Mouse (Mus musculus) brain, adult 2 months (tissue): ENCODE measurements around the gene Urb1.

ENCODE experiments used
- DNase-seq: peaks from one replicate; pipeline ENCODE4 v3.0.0; 2011; ENCODE audit warnings: low read depth, low spot score

Urb1 gene

DNA sequence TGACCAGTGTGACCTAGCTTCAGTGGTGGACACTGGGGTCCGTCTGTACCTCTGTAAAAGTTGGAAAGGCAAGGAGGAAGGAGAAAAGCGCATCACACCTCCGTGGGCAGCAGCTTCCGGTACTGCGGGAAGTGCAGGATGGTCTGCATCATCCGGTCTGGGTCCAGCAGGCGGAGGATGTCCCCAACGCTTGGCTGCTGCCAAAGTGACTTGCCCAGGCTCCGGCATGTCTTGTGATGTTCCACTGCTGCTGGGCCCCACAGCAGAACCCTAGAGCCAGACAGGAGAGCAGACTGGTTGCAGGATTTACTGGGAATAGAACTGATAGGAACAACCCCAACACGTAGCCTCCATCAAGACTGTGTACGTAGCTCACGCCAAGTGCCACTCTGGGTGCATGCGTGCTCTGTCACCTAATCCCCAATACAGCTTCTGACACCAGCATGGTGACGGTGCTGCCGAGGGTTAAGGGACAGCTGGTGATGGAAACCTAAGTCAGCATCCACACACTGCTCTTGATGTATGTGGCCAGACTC lies 43.2 kb downstream of the Urb1 start:
- no peak for DNase-seq

GRCm38 (mm10) chr16:90765195-90765877 lies 44.9 kb downstream of the Urb1 start:
- no peak for DNase-seq

GRCm38 (mm10) chr16:90760515-90760914 lies 49.7 kb downstream of the Urb1 start:
- no peak for DNase-seq

- DNase-seq: no peak
These were observed 50.9 kb downstream of the Urb1 start for GRCm38 (mm10) chr16:90759335-90759734.

DNA sequence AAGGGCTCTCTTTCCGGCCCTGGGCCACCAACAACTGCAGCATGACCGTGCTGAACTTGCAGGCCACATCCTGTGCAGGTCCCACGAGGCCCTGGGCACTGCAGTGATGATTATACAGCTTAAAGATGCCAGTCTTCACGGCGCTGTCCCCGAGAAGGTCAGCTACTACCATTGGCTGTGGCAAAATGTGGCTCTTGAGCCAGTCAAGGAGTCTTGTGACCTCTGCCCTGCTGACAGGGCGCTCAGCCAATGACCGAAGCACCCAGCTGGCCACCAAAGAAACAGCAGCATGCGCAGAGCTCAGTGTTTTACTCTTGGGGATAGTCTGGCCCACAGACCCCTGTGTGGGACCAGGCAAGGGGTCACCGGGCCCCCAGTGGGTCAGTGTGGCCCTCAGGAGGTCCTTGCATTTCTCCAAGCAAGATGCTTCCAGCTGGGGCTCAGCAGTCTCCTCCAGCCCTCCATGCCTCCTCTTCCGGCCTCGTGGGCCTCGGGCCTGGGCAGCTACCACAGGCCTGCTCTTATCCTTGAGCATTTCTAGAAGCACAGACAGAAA lies 56.7 kb downstream of the Urb1 start:
- DNase-seq: no peak

- DNase-seq: no peak
These were observed 62.0 kb downstream of the Urb1 start for GRCm38 (mm10) chr16:90748169-90748568.

DNA sequence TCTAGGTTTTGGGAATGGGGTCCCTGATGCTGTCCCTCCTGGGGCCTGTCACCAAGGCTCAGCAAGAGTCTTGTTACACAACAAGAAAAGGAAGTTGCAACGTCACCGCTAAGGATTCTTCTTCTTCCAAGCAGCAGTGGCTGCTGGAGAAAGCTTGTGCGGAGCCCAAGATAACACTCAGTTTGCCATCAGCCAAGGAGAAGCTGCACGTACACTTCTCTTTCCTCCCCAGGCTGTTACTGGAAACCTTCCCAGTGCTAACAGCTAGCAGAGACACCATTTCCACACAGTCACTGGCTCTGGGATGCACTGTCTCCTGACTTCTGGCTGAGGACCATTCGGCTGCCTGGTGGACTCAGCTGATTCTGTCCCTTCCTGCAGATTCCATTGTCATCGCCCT lies 63.1 kb downstream of the Urb1 start:
- DNase-seq: peak; percentile 61

GRCm38 (mm10) chr16:90738092-90738956 lies 71.9 kb downstream of the Urb1 start, which contains the start of gene Mrap:
Gene Mrap, plus strand, starts transcription at chr16:90738207.
- DNase-seq: no peak

DNA sequence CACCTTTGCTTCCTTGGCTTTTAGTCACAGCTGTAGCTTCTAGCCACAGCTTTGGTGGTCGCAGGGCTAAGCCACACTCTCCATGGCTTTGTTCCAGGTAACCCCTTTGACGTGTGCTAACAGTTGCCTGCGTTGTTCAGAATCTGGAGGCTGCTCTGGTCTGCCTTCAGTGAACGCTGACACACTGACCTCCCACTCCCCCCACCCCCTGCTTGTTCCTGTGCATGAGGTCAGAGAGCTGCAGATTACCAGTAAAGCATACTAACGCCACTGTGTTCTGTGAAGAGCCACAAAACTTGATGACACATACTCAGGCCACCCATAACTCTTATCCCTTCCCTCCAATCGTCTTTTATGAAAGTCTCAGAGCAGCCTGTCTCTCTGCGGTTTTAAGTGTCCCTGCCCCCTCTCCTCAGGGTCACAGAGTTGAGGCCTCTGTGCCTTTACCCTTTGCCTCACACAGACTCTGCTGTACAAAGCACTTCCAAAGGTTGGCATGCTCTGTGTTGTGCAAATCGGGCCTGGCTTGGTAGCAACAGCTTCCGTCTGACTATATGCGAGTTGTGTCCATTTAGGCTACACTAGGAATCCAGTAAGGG lies 73.4 kb downstream of the Urb1 start:
- no peak for DNase-seq

DNA sequence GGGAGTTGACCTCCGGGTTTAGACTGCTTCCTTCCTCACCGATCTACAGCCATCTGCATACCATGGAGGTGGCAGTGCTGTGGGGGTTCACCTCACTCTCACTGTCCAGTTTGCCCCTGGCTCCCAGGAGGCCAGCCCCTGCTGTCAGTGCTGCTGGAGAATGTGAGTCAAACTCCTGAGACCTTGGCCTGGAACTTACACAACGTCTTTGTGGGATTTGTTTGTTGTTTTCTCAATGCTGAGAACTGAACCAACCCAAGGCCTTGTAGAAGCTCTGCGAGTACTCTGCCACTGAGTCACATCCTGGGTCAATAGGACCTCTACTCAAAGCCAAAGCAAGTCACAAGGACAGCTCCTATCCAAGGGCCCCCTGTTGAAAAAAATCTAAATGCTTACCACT lies 74.6 kb downstream of the Urb1 start:
- DNase-seq: no peak

GRCm38 (mm10) chr16:90727233-90728115 lies 82.7 kb downstream of the Urb1 start, which contains the start of gene Mis18a:
Gene Mis18a, minus strand, starts transcription at chr16:90727404.
- peak; percentile 99 for DNase-seq

DNA sequence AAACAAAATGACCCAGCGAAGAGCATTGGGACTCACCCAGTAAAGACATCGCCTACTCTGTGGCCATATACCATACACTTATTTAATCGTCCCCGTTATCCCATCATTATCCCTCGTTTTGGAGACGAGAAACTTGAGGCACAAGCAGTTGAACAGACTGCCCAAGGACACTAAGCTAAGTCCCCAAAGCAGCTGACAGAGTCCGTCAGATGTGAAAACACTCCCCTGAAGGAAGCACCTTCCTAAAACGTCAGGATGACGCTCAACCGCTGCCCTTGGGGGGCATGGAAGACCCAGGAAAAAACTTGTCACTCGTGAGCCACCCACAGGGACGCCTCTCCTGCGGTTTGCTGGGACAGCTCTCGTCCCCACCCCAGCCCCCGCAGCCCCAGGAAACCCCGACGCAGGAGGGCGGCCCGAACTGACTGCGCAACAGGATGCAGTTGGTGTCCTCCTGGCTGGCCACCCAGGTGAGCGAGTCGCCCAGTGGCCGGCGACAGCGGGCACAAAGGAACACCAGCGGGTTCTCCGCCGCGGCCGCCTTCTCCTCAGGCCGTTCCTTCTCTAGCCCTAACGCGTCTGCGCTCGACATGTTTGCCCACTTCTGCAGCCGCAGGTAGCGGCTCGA lies 83.5 kb downstream of the Urb1 start:
- DNase-seq: no peak

- no peak for DNase-seq
These were observed 86.2 kb downstream of the Urb1 start for GRCm38 (mm10) chr16:90724051-90724450.

- DNase-seq: no peak
These were observed 99.9 kb downstream of the Urb1 start for GRCm38 (mm10) chr16:90710313-90710712.

- DNase-seq: peak; percentile 98
These were observed 100.4 kb downstream of the Urb1 start for GRCm38 (mm10) chr16:90709711-90710289.

GRCm38 (mm10) chr16:90706279-90706678 lies 103.9 kb downstream of the Urb1 start:
- DNase-seq: no peak

DNA sequence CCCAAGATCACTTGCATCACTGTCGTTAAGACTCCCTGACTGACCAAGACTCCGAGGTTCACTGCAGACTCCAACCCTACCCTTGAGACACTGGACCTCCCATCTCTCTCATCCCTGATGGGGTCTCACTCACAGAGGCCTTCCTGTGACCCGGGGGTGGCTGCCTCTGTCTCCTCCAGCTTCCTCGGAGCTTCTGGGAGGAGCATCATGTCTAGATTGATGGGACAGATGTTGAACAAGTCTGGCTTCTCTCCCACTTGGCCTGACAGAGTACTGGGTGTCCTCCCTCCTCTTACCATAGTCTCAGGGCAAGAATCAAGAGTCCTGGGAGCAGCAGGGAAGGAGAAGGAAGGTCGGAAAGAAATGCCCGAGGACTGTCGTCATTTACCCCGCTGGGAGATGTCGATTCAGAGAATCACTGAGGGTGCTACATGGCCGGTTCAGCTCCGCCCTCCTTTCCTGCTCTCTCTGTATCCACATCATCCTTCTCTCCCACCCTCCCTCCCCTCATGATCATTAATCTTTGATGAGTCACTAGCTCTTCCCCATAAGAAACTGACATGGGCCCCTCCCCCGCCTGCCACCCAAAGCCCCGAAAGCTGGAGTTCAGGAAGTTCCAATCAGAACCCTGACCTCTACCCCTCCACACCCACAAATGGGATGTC lies 105.9 kb downstream of the Urb1 start:
- no peak for DNase-seq

DNA sequence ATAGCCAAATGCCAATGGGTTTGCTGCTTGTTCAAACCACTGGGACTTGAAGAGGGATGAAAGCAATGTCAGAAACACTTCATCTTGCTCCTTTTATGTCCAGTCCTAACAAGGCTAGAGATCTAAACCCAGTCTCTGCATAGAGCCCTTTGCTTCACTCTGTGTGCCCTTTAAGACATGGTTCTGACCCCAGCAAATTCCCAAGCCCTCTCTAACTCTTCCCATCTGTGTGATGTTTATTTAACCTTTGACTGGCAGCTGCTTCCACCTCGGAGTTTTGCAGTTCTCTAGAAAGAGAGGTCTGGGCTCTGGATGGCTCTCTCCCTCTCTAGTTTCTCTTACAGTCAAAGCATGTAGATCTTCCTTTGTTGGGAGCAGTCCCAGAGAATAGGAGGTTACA lies 106.6 kb downstream of the Urb1 start:
- DNase-seq: no peak

DNA sequence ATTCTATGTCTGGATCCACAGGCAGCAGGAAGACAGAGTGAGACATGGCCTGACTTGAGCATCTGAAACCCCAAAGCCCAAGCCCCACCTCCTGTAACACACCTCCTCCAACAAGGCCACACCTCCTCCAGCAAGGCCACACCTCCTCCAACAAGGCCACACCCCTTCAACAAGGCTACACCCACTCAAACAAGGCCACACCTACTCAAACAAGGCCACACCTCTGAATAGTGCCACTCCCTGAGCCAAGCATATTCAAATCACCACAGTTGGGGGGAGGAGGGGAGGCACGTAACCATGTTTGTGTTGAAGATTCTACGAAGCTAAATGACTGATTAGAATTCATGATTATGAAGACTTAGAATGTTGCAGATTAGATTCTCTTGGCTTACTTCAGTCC lies 108.7 kb downstream of the Urb1 start:
- DNase-seq: no peak
